Mouse (Mus musculus) T-cell, adult 2 months (primary cell): ENCODE measurements at regions not wholly inside any gene's neighbourhood (a gene's known extent, or its start where the extent isn't known, plus 50 kb on each side); places are given as distances from the start of the nearest gene placed in this dataset.

ENCODE experiments used
- DNase-seq: peaks from one replicate; pipeline ENCODE4 v3.0.0; 2022; ENCODE audit warnings: low spot score

- no peak for DNase-seq
These were observed 292.0 kb upstream of the Pitrm1 start for GRCm38 (mm10) chr13:6255728-6256496.

GRCm38 (mm10) chr13:6258456-6258855, 289.5 kb upstream of the Pitrm1 start:
- DNase-seq, result no peak

GRCm38 (mm10) chr13:6260321-6260865, 287.6 kb upstream of the Pitrm1 start:
- DNase-seq, result no peak

- DNase-seq, result no peak
These were observed 286.5 kb upstream of the Pitrm1 start for GRCm38 (mm10) chr13:6261458-6261857.

GRCm38 (mm10) chr13:6270546-6270945, 277.4 kb upstream of the Pitrm1 start:
- DNase-seq, result no peak

GRCm38 (mm10) chr13:6272932-6273331, 275.0 kb upstream of the Pitrm1 start:
- DNase-seq, result no peak

- DNase-seq, result no peak
These were observed 267.9 kb upstream of the Pitrm1 start for GRCm38 (mm10) chr13:6280073-6280472.

GRCm38 (mm10) chr13:6288109-6288508, 259.8 kb upstream of the Pitrm1 start:
- no peak for DNase-seq

- no peak for DNase-seq
These were observed 255.9 kb upstream of the Pitrm1 start for GRCm38 (mm10) chr13:6292098-6292497.

- no peak for DNase-seq
These were observed 242.2 kb upstream of the Pitrm1 start for GRCm38 (mm10) chr13:6305718-6306117.

- DNase-seq, result no peak
These were observed 241.3 kb upstream of the Pitrm1 start for GRCm38 (mm10) chr13:6306616-6306988.

- DNase-seq, result no peak
These were observed 240.7 kb upstream of the Pitrm1 start for GRCm38 (mm10) chr13:6306989-6307917.

GRCm38 (mm10) chr13:6316201-6316600, 231.7 kb upstream of the Pitrm1 start:
- DNase-seq, result no peak

GRCm38 (mm10) chr13:6323948-6324347, 224.0 kb upstream of the Pitrm1 start:
- DNase-seq, result no peak

GRCm38 (mm10) chr13:6330320-6330950, 217.5 kb upstream of the Pitrm1 start:
- no peak for DNase-seq

- no peak for DNase-seq
These were observed 207.8 kb upstream of the Pitrm1 start for GRCm38 (mm10) chr13:6340157-6340556.

GRCm38 (mm10) chr13:6341102-6341737, 206.7 kb upstream of the Pitrm1 start:
- no peak for DNase-seq

GRCm38 (mm10) chr13:6365169-6365568, 182.8 kb upstream of the Pitrm1 start:
- no peak for DNase-seq

GRCm38 (mm10) chr13:6367661-6368060, 180.3 kb upstream of the Pitrm1 start:
- DNase-seq, result no peak

GRCm38 (mm10) chr13:6374570-6375173, 173.3 kb upstream of the Pitrm1 start:
- no peak for DNase-seq

GRCm38 (mm10) chr13:6377919-6378318, 170.0 kb upstream of the Pitrm1 start:
- DNase-seq, result no peak
